Mouse (Mus musculus): ENCODE measurements around the gene Nploc4. TPM values are rescaled to one million over a fixed set of nuclear protein-coding genes. Genes with fewer than 3 reads are reported as not detected.

Nploc4 gene
- total RNA-seq (2014; rRNA removed) (65.8 and 76.3 TPM in 2 replicates), polyA plus RNA-seq (2015; fragmentation: Nextera tagmentation; extraction: Ambion mirVana) (27.1 and 28.3 TPM in 2 replicates)

- Histone ChIP-seq H3K27me3 (ENCODE audit: insufficient read depth, low read length) (no peaks in the 10 kb centered on the region), H3K4me2 (ENCODE audit: low read depth, low read length) (peak within 1 kb of the TSS; percentile 75), H3K4me1 (ENCODE audit: insufficient read depth, low read length) (peaks cover 10% of the 10 kb centered on the region), H3K9ac (replicated peaks; ENCODE audit: low read length) (peak within 1 kb of the TSS; percentile 96), H3K9me3 (ENCODE audit: low read length) (no peaks in the 10 kb centered on the region), H3K27ac (peak within 1 kb of the TSS; percentile 83), H3K4me3 (ENCODE audit: low read length) (peak within 1 kb of the TSS; percentile 98), H3K36me3 (ENCODE audit: insufficient read depth, low read length) (peaks cover 26% of the 10 kb centered on the region)
- DNase-seq (ENCODE audit: low spot score) = peak; percentile 94
- 1% methylated on average over 71 of the region's 77 CpGs for WGBS
- TF ChIP-seq CTCF (IDR thresholded peaks at IDR 0.05; ENCODE audit: low read depth) = no peak
- peak; percentile 92 for ATAC-seq
These were observed at the start of gene Nploc4 for GRCm38 (mm10) chr11:120437152-120437856. Gene Nploc4, minus strand, starts transcription at chr11:120437708.

- Histone ChIP-seq H3K9me3 (ENCODE audit: low read length) (no peaks in the 10 kb centered on the region), H3K36me3 (ENCODE audit: insufficient read depth, low read length) (peaks cover 38% of the 10 kb centered on the region), H3K4me3 (ENCODE audit: low read length) (peak overlapping the region; percentile 97), H3K4me1 (ENCODE audit: insufficient read depth, low read length) (peaks cover 9% of the 10 kb centered on the region; the same call in 1 of the 2 replicates), H3K9ac (replicated peaks; ENCODE audit: low read length) (peak overlapping the region; percentile 92), H3K4me2 (ENCODE audit: low read depth, low read length) (peak overlapping the region; percentile 81), H3K27me3 (ENCODE audit: insufficient read depth, low read length) (no peaks in the 10 kb centered on the region), H3K27ac (peak overlapping the region; percentile 88; the same call in 1 of the 2 replicates)
- TF ChIP-seq CTCF (IDR thresholded peaks at IDR 0.05; ENCODE audit: low read depth) = no peak
- 12% methylated on average over 10 of the region's 10 CpGs for WGBS
- ATAC-seq (no peak), DNase-seq (ENCODE audit: low spot score) (no peak)
These were observed 47.7 kb upstream of the Nploc4 start for GRCm38 (mm10) chr11:120485251-120485650.

GRCm38 (mm10) chr11:120484265-120484981 is 46.9 kb upstream of the Nploc4 start, which contains the start of gene Mrpl12:
Gene Mrpl12, plus strand, starts transcription at chr11:120484613.
- H3K36me3 ChIP-seq (ENCODE audit: insufficient read depth, low read length) = peaks cover 46% of the 10 kb centered on the region
- peak; percentile 8 for TF ChIP-seq CTCF (IDR thresholded peaks at IDR 0.05; ENCODE audit: low read depth)
- peak; percentile 96 for ATAC-seq
- no peaks in the 10 kb centered on the region for H3K27me3 ChIP-seq (ENCODE audit: insufficient read depth, low read length)
- peak; percentile 99 for DNase-seq (ENCODE audit: low spot score)
- H3K4me3 ChIP-seq (ENCODE audit: low read length) = peak within 1 kb of the TSS; percentile 97
- WGBS = under 1% methylated on average over 58 of the region's 60 CpGs
- peak within 1 kb of the TSS; percentile 81 for H3K4me2 ChIP-seq (ENCODE audit: low read depth, low read length)
- H3K9ac ChIP-seq (replicated peaks; ENCODE audit: low read length) = peak within 1 kb of the TSS; percentile 92
- H3K9me3 ChIP-seq (ENCODE audit: low read length) = no peaks in the 10 kb centered on the region
- peak within 1 kb of the TSS; percentile 88 for H3K27ac ChIP-seq
- peaks cover 9% of the 10 kb centered on the region; the same call in 1 of the 2 replicates for H3K4me1 ChIP-seq (ENCODE audit: insufficient read depth, low read length)

GRCm38 (mm10) chr11:120483448-120483934 is 46.0 kb upstream of the Nploc4 start:
- peaks cover 9% of the 10 kb centered on the region; the same call in 1 of the 2 replicates for H3K4me1 ChIP-seq (ENCODE audit: insufficient read depth, low read length)
- H3K4me2 ChIP-seq (ENCODE audit: low read depth, low read length) = peak overlapping the region; percentile 81; the same call in 1 of the 2 replicates
- ATAC-seq (no peak), DNase-seq (ENCODE audit: low spot score) (no peak)
- H3K9ac ChIP-seq (replicated peaks; ENCODE audit: low read length) = peak overlapping the region; percentile 92
- H3K9me3 ChIP-seq (ENCODE audit: low read length) = no peaks in the 10 kb centered on the region
- no peak for TF ChIP-seq CTCF (IDR thresholded peaks at IDR 0.05; ENCODE audit: low read depth)
- no peaks in the 10 kb centered on the region for H3K27me3 ChIP-seq (ENCODE audit: insufficient read depth, low read length)
- H3K4me3 ChIP-seq (ENCODE audit: low read length) = peak overlapping the region; percentile 97; the same call in 1 of the 2 replicates
- WGBS = 88% methylated on average over 7 of the region's 7 CpGs
- H3K27ac ChIP-seq = peak overlapping the region; percentile 88
- peaks cover 54% of the 10 kb centered on the region for H3K36me3 ChIP-seq (ENCODE audit: insufficient read depth, low read length)

GRCm38 (mm10) chr11:120472052-120472451 is 34.5 kb upstream of the Nploc4 start:
- Histone ChIP-seq H3K9ac (replicated peaks; ENCODE audit: low read length) (no peak overlapping the region), H3K27ac (no peak overlapping the region), H3K27me3 (ENCODE audit: insufficient read depth, low read length) (no peaks in the 10 kb centered on the region), H3K36me3 (ENCODE audit: insufficient read depth, low read length) (peaks cover 60% of the 10 kb centered on the region), H3K4me3 (ENCODE audit: low read length) (no peak overlapping the region), H3K4me1 (ENCODE audit: insufficient read depth, low read length) (0 out of 2 replicates have a peak, but pooled peaks cover 7% of the 10 kb centered on the region), H3K9me3 (ENCODE audit: low read length) (no peaks in the 10 kb centered on the region), H3K4me2 (ENCODE audit: low read depth, low read length) (no peak overlapping the region)
- no peak for TF ChIP-seq CTCF (IDR thresholded peaks at IDR 0.05; ENCODE audit: low read depth)
- ATAC-seq = no peak
- DNase-seq (ENCODE audit: low spot score) = no peak
- WGBS = 96% methylated on average over 6 of the region's 6 CpGs

GRCm38 (mm10) chr11:120467736-120468092 is 30.2 kb upstream of the Nploc4 start:
- Histone ChIP-seq H3K4me1 (ENCODE audit: insufficient read depth, low read length) (peaks cover 20% of the 10 kb centered on the region), H3K27me3 (ENCODE audit: insufficient read depth, low read length) (no peaks in the 10 kb centered on the region), H3K27ac (peak overlapping the region; percentile 73), H3K4me3 (ENCODE audit: low read length) (peak overlapping the region; percentile 98), H3K9ac (replicated peaks; ENCODE audit: low read length) (peak overlapping the region; percentile 93), H3K9me3 (ENCODE audit: low read length) (no peaks in the 10 kb centered on the region), H3K4me2 (ENCODE audit: low read depth, low read length) (peak overlapping the region; percentile 88), H3K36me3 (ENCODE audit: insufficient read depth, low read length) (peaks cover 30% of the 10 kb centered on the region)
- WGBS = 2% methylated on average over 33 of the region's 33 CpGs
- ATAC-seq (no peak), DNase-seq (ENCODE audit: low spot score) (no peak)
- no peak for TF ChIP-seq CTCF (IDR thresholded peaks at IDR 0.05; ENCODE audit: low read depth)

All from hindbrain, postnatal 0 days (tissue).